Mouse (Mus musculus) gonadal fat pad, adult 2 months (tissue): Measurements from ENCODE around the gene Grhpr. TPM values are rescaled to one million over a fixed set of nuclear protein-coding genes. Genes with fewer than 3 reads are reported as not detected.
A peak's percentile ranks its signal among the peaks of the same experiment; 100 is the strongest.
"Not testable (repeated sequence)": the region's sequence is repeated elsewhere in the genome, so short reads cannot be mapped to it uniquely, and the experiment has no call there.

Experiments
- DNase-seq: peaks from one replicate; pipeline ENCODE4 v3.0.0-alpha.2; 2012; ENCODE audit warnings: low read depth
- polyA plus RNA-seq: library from polyadenylated mRNA; depleted of rRNA; stranded (reverse); fragments of >200 nt; gene quantifications from 2 replicates; pipeline ENCODE4 v1.2.3, GENCODE M21; 2012

Gene Grhpr
- polyA plus RNA-seq, 1 experiment, result 120 TPM

- no peak for DNase-seq
Measured at GRCm38 (mm10) chr4:44973871-44974270, 7.3 kb upstream of the Grhpr start.

DNA sequence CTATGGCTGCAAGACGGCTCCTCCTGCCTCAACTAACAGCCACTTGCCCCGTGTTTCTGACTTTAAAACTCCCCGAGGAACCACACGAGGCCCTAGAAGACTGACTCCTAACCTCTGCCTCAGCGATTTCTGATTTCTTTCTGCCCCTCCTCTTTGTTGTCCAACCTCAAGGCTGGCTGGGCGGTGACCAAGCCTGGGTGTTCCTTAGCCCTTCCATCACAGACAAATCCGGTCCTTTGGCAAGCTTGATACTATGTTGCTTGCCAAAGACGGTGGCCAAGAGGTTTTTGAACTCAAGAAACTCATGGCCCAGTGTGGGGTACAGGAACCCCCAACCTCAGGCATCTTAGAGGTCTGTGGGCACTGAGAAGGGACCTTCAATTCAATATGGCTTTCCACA is 6.9 kb upstream of the Grhpr start:
- no peak for DNase-seq

GRCm38 (mm10) chr4:44976026-44976615 is 5.1 kb upstream of the Grhpr start:
- no peak for DNase-seq

DNA sequence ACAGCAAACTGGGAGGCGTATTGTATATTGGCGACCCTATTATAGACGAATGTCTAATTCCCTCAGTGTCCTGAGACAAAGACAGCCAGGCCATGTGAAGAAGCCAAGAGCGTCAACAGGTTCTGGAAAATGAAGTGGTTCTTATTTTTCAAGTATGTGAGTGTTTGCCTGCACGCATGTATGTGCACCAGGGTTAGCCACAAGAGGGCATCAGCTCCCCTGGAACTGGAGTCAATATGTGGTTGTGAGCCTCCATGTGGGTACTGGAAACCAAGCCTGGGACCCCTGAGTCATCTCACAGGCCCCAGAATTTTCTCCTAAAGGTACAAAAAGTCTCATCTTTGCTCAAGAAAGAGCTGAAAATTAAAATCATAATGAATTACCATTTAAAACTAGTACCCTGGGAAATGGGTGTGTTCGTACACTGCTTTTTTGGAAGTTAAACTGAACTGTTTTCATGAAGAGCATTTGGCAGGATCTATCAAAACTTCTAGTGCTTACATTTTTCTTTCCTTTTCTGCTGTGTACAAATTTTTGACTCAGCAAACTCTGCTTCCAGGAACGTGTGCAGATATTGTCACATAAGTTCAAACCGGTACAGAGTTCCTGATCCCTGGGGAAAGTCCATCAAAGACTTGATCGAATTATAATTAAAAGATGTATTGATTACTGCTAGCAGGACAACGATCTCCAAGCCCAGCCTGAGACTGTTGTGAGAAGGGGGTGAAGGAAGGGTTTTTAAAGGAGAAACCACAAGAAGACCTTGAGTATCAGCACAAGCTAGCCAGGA is 4.1 kb upstream of the Grhpr start:
- DNase-seq, result no peak

- no peak for DNase-seq
Measured at GRCm38 (mm10) chr4:44978175-44978574, 3.0 kb upstream of the Grhpr start.

DNA sequence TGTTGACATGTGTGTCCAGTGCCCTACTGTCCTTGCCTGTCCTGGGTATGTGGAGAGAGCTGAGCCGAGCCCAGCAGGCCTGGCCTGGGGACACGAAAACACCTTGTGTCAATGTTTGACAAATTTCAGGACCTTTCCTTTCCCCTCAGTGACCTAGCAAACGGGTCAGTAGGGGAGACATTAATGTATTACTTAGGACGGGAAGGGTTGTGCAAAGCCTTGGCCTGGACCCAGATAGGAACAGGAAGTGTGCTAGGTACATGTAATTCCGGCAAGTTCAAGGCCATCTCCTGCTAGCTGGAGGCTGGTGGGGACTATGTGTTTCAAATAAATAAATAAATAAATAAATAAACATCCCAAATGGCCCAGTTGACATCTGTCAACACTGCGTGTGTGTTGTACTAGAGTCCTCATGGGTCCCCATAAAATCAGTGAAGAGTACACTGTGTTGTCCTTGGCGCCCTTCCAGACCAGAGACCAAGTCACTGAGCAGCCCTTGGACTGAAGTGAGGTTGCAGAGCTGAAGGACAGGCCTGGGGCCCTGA is 1.3 kb upstream of the Grhpr start:
- no peak for DNase-seq

DNA sequence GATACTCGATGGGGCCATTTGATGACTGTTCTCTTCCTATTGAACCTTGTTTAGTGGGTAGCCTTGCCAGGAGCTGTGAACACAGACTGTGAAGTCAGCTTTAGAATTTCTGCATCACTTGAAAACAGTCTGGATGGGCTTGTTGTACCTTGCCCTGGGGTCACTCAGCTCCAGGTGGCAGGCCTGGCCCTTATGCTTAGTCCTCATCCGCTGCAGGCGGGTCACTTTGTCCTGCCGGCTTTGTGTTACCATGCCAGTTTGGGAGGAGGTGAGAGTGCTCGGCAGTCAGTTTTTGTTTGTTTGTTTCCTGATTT is 736 bp downstream of the Grhpr start:
- no peak for DNase-seq

DNA sequence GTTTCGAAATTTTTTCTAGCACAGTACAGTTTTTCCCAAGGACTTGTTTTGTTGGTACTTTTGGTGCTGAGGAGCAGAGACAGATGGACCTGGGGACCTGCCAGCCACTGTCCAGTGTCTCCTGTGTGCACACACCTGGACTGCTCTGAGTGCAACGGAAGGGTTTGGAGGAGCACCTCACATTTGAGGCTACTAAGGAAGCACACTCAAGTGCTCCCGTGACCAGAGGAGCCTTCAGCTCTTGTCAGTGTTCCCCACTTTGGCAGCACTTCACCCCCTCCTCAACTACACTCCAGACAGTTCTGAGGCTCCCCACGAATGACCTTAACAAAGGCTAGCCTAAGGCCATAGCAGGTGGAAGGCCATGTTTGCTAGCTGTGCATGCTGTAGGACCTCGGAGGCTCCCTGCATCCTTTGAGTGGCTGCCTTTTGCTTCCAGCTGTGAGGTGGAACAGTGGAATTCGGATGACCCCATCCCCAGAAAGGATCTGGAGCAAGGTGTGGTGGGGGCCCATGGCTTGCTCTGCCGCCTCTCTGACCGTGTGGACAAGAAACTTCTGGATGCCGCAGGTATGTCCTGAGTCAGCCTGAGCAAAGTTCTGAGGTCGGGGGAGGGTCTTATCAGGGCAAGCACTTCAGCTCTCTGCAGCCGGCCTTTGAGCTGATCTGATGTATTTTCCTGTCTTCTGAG is 1.4 kb downstream of the Grhpr start:
- DNase-seq, result no peak

DNA sequence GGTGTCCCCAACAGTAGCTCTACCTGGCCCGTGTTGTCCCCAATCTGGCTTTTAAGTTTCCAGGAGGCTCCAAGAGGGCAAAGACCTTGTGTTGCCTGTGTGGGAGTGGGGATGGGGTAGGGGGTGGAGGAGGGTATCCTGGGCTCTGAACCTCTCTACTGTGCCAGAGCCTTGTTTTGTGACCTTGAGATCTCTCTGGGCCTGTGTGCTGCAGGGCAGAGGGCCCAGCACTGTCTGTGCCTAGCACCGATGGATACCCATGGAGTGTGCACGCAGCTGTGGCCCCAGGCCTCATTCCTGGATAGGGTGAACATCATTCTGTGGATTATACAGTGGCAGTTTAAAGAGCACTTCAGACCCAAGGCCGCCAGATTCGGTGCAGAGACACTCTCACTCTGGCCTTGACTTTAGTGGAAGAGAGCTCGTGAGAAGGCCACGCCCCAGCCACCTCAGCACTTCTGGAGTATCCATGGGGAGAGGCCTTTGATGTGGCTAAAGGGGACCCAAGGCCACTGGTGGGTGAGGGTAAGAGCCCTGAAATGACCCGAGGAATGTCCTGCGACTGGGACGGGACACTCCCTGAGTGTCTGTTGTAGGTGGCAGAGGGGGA is 2.0 kb downstream of the Grhpr start:
- no peak for DNase-seq

GRCm38 (mm10) chr4:44990560-44990959 is 9.4 kb downstream of the Grhpr start:
- no peak for DNase-seq

GRCm38 (mm10) chr4:44992330-44992729 is 11.1 kb downstream of the Grhpr start:
- DNase-seq, result not testable (repeated sequence)

DNA sequence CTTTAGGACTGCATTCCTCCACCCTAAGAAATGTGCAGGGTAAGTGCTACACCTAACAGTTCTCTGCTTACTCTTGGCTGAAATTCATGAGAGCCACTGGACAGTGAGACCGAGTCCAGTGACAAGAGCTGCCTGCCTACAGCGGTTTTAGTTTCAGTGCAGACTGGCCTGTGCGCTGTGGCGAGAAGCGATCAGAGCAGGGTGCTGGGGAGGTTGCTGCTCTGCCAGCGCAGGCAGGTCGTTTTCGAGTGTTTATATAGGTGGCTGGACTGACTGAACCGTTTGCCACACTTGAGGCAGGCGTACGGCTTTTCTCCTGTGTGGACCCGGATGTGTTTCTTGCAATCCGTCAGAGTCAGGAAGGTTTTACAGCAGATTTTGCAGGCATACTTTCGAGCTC is 12.0 kb downstream of the Grhpr start:
- not testable (repeated sequence) for DNase-seq

DNA sequence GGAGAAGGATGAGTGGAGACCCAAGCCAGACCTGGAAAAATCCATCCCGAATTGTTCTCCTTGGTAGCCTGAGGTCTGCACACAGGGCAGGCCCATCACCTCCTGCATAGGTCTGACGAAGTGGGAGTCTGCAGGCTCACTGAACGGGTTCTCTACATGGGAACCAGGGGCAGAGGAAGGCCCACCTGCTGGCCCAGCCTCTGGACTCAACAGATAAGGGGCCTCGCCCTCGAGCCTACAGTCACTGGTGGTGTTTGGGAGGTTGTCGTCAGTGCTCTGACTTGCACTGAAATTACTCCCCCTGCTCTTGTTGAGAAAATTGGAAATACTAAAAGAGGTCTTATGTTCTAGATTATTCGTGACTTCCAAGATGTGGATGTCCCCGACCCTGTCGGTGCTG is 12.7 kb downstream of the Grhpr start:
- no peak for DNase-seq

GRCm38 (mm10) chr4:44994776-44995175 is 13.6 kb downstream of the Grhpr start:
- no peak for DNase-seq

GRCm38 (mm10) chr4:44998071-44998470 is 16.9 kb downstream of the Grhpr start:
- no peak for DNase-seq

- DNase-seq, result no peak
Measured at GRCm38 (mm10) chr4:45000001-45000400, 18.8 kb downstream of the Grhpr start.

DNA sequence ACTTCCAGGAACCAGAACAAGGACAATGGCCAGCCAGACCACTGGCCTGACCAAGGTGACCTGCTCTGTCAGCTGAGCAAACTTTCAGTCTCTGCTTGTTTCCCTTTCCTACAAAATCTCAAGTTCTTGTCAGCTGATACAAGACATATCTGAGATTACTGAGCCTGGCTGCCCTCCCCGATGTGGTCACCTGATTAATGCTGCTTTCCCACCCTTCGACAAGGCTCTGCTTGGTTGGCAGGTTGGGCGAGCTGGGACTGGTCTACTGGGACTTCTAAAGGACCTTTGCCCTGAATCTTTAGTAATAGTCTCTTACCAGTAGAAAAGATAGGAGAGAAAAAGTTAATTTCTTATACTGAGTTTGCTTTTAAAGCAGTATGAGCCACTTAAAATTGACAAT is 24.3 kb downstream of the Grhpr start:
- DNase-seq, result no peak

GRCm38 (mm10) chr4:45010806-45011415 is 29.7 kb downstream of the Grhpr start:
- DNase-seq, result no peak

DNA sequence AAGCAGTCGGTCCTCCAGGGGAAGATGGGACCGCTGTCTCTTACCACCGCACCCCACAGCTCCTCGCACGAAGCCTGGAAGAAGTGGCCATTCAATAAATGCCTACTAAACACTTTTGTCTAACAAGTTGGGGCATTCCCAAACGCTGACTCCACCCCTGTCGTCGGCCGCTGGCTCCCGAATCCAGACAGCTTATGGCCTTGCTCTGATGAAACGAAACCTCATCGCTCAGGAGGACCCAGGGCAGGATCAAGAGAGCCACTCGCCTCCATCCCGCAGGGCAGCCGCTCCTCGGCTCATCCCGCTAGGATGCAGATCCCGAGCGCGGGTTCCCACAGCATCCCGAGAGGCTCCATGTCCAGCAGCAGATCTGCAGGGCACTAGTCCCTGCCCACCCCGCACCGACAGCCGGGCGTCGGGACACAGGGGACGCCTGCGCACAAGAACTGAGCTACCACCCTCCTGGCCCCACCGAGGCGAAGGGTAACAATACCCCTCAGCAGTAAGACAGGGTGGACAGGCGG is 30.4 kb downstream of the Grhpr start:
- no peak for DNase-seq

- DNase-seq, result peak; percentile 100
Measured at GRCm38 (mm10) chr4:45012105-45012975, 31.1 kb downstream of the Grhpr start, which contains the start of gene Zbtb5. Zbtb5 (minus strand) TSS chr4:45012412.

- no peak for DNase-seq
Measured at GRCm38 (mm10) chr4:45013031-45013431, 31.8 kb downstream of the Grhpr start.
